Mouse (Mus musculus) ES-CJ7 (cell line): ENCODE data around the gene Igsf9.

Experiments
- DNase-seq: peaks from one replicate; pipeline ENCODE4 v3.0.0; 2011; ENCODE audit warnings: low read depth, low spot score

Gene Igsf9

DNA sequence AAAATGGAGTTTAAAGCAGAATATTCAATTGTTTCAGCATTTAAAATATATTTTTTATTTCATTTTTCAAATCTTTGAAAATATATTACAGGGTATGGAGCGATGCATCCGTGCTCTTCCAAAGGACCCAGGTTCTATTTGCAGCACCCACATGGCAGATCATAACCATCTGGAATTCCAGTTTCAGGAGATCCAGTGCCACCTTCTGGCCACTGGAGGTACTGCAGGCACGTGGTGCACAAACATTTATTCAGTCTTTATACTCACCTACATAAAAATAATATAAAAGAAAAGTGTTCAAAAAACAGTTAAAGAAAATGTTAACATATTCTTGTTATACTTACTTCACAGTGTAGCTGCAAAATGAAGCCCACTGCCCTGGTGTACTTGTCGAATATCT is 36.4 kb downstream of the Igsf9 start:
- peak; percentile 72 for DNase-seq

- peak; percentile 38 for DNase-seq
These were observed 38.1 kb downstream of the Igsf9 start for GRCm38 (mm10) chr1:172519644-172520043.

DNA sequence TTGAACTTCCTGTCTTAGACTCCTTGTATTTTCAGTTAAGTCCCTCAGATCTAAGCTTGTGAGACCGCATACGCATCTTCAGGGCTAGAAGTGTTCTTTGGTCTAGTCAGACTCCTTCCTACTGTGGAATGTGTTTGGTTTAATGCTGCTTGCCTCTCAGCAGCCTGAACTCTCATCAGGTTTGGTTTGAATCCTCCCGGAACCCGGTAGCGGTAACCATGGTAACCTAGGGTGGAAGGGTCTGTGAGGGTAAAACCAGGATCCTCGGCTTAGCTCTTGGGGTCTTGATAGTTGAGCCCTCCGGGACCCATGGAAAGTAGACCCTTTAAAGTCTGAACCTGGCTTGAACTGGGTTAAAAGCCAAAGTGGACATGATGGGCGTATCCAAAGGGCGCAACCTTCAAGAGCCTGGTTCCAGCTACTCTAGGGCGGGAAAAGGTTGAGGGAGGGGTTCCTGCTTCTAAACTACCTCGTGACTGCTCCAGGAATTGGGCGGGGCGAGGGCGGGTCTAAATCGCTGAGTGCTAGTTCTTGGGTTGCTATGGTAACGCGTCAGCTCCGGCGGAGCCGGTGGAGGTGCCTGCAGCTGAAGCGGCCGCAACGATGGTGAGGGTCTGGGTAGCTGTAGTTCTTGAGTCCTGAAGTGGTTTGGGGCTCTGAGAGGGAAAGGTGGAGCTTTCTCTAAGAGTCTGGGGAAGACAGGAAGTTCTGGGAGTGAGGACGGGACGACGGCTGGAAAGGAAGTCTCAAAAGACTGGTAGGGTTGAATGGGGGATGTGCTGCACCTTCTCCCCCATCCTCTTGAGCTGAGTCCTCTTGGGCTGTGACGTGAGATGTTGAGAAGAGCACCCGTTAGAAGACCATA is 39.2 kb downstream of the Igsf9 start, which contains the start of gene Cfap45:
TSS of gene Cfap45 (plus strand) at position 226 of the 865 bp plus-strand sequence.
- peak; percentile 99 for DNase-seq

- DNase-seq = no peak
These were observed 40.9 kb downstream of the Igsf9 start for GRCm38 (mm10) chr1:172522524-172522923.

DNA sequence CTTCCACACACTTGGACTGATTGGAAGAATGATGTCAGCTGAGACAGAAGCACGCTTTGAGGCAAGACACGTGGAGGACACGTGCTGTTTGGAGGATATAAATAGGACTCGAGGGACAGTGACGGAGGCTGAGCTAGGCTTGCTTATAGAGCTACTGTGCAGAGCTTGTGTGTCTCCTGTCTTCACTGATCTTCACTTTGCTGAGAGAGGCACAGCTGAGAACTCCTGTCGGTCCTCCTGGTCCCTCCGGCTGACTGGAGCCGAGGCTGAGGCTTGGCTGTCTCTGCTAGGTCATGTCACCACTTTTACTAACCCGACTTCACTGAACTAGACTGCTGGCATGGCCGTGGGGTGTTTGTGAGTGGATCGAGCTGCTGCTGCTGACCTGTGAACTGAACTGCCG is 42.1 kb downstream of the Igsf9 start:
- no peak for DNase-seq

DNA sequence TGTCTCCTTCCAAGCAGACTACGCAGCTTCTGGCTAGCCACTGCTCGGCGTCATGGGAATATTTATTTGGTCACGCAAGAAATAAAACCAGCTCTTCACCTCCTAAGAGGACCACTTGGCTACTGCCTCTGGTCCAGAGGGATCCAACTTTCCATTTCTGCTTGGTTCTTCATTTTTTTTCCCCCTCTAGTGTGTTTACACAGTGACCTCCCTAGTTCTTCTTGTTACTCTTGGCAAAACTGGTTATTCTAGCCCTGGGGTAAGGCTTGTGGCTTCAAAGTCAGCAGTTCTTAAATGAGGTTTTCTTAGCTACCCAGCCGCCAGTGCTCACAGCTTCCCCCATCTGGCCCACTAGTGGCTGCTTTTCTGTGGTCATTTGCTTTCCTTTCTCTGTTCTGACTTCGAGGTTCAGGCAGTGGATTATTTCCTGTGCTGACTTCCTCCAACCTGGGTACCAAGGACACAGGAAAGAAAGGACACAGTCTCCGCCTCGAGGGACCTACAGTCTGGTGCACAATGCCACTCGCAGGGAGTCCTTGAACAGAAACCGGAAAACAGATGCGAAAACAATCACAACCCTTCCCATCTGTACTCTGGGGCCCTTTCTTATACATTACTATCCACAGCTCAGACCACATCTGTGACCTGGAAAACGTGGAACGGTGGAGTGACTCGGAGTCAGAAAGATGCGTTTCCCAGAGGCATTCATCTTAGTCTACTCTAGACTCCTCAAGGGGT is 43.6 kb downstream of the Igsf9 start:
- peak; percentile 82 for DNase-seq

DNA sequence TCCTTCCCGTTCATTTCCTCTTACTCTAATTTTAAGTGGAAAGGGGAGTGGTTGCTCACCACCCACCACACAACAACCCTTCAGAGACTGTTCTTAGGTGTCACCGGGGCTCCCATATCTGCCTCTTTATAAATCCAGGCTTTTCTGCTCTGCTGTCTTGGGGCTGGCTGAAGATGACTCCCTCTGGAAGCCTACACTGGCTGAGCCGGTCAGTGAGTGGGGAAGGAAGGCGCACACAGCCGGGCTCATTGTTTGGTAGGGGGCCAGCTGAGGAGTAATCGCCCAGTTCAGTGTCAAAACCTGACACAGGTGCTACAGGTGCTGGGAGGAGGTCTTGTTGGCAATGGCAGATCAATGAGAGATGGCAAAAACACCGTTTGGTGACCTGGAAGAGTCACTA is 44.4 kb downstream of the Igsf9 start:
- DNase-seq = no peak

DNA sequence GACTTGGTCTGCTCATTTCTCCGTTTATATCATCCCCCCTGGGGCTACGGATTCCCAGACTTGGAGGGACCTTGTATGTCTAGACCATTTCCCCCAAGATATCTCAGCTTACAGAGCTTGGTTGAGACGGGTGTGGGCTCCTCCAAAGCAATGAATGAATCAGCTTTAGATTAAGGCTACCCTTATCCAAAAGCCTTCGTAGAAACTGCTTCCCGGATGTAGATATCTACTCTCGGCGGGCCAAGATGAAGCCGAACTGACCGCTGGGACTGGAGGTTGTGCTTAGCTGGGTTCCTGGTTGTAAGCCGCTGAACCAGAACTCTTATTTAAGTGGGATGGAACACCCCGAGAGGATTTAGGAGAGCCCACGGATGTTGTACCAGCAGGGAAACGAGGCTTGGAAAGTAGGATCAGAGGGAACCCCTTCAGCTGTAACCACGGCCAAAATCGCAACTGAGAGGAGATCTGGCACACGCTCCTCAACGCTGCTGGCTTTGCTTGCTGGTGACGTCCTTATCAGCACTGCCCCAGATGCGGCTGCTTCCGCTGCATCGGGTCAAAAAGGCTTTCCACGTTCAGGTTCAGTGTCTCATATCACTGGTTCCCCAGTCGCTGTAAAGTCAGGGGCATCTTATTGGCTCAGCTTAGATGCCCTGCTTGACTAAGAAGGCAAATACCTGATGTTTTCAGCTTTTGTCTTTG is 44.9 kb downstream of the Igsf9 start:
- no peak for DNase-seq

DNA sequence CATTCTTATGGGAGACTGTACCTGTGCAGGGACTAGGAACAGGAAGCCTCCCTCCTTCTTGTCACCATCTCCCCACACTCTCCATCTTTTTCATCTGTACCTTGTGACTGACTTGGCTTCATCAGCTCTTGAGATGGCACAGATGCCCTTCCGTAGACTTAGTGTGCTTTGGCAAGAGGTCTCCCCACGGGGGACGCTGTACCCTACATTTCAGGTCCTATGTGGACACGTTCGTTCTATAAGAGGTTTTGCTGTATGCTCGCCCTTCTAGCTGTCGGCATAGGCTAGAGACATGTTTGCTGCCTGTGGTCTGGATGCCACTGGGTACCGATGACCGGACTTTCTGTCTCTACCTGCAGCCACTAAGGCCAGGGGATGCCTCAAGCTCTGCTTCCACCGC is 45.8 kb downstream of the Igsf9 start:
- DNase-seq = no peak

DNA sequence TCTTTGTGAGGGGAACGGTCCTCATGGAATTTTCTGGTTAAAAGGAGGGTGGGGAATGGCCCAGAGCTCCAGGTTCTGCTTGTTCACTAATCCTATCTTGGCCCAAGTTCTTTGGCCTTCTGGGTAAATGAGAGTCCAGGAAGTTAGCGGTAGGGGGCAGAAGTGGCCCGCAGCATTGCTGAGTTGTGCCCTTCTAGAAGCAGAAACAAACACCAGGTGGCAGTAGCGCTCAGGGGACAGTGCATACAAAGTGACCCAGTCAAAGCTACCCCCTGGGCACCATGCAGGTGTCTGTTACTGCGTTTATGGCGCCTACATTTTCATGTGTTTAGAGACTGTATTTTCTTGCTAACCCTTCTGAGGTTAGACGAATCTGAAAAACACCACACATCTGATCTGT is 47.1 kb downstream of the Igsf9 start:
- peak; percentile 90 for DNase-seq

GRCm38 (mm10) chr1:172530544-172531220 is 49.1 kb downstream of the Igsf9 start:
- DNase-seq = no peak

DNA sequence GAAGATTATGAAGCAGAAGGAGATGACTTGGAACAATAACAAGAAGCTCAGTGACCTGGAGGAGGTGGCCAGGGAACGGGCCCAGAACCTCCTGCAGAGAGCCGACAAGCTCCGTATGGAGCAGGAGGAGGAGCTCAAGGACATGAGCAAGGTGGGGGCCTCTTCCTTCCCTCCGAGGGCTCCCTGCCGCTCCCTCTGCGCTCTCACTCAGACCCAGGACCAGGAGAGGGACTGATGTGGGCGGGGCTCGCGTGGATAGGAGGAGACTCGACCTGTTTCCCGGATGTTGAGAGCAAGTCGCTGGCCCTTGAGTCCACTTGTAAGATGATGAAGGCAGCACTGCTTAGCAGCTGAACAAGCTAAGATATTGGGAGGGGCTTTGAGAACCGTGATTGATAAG is 51.0 kb downstream of the Igsf9 start:
- DNase-seq = peak; percentile 82

GRCm38 (mm10) chr1:172535116-172535515 is 53.5 kb downstream of the Igsf9 start:
- DNase-seq = no peak

DNA sequence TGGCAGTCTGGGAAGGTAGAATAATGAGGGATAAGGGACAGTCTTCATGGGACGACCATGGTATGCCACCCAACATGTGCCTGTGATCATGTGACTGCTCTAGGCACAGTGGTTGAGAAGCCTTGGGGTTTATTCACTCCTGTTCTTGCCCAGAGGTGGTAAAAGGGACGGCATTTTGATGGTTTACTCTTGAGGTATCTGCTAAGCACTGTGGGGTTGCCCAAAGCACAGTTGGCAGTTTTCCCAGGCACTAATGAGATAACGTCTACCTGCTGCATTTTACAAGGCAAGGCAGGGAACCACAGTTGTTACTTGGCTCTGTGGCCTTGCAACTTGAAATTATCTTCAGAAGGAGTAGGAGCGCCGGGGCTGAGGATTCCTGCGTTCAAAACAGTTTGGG is 58.2 kb downstream of the Igsf9 start:
- DNase-seq = no peak

GRCm38 (mm10) chr1:172540283-172540820 is 58.8 kb downstream of the Igsf9 start:
- DNase-seq = no peak

DNA sequence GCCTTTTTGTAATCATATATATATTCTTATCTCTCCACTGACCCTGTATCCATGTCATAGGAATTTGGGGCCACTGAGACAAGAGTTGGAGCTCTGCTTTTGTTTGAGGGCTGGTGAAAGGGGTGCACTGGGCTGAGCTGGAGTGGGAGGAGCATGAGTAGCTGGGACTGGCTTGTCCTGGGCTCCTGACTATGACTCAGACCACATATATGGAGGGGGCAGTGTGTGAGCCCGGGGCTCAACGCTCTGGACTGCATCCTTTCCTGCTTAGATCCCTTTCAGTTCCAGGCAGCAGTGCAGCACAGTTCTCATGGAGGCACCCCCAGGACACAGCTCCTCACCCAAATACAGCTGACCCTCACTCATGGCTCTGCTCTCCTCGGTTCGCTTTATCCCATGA is 64.5 kb downstream of the Igsf9 start:
- DNase-seq = no peak
